Mouse (Mus musculus) left cerebral cortex, adult 2 months (tissue): ENCODE data around the gene Slc2a2. TPM values are rescaled to one million over a fixed set of nuclear protein-coding genes. Genes with fewer than 3 reads are reported as not detected.

Experiments used
- DNase-seq, 2 experiments: peaks; one replicate each; pipeline ENCODE4 v3.0.0; 2021 to 2022; ENCODE audit warnings: low spot score in 2 of 2, mixed read lengths in 1 of 2; ENCODE audit errors: extremely low spot score in 1 of 2
- H3K27ac ChIP-seq: fragments of 200-600 bp; 2 replicates; pipeline ENCODE4 v1.8.1; 2022
- H3K4me3 ChIP-seq: fragments of 200-600 bp; 2 replicates; pipeline ENCODE4 v1.8.1; 2022
- CTCF ChIP-seq: fragments of 200-600 bp; IDR thresholded peaks from 2 replicates; pipeline ENCODE4 v1.8.1; 2022; ENCODE audit warnings: antibody characterized with exemption, mild to moderate bottlenecking, moderate library complexity
- intact Hi-C: fragments of 180-260 bp; cut with DNase I; formaldehyde crosslinking; loops from one replicate; pipeline ENCODE4 v1.15.1; 2025
- total RNA-seq, 2 experiments: library from RNA; stranded (reverse); gene quantifications; 2 replicates each; pipeline ENCODE4 v1.2.3; 2021

Slc2a2 gene
- total RNA-seq, 2 experiments from 2014 or later, result not detected

- Histone ChIP-seq H3K4me3 (no peak overlapping the region), H3K27ac (no peak overlapping the region)
- TF ChIP-seq CTCF, result no peak
- intact Hi-C loops, result no loop called here
- DNase-seq, result no peak
Measured at GRCm38 (mm10) chr3:28705522-28706137, 7.9 kb downstream of the Slc2a2 start.

GRCm38 (mm10) chr3:28706736-28707135 lies 9.0 kb downstream of the Slc2a2 start:
- intact Hi-C loops, result no loop called here
- no peak for DNase-seq
- no peak for TF ChIP-seq CTCF
- Histone ChIP-seq H3K27ac (no peak overlapping the region), H3K4me3 (no peak overlapping the region)

- TF ChIP-seq CTCF, result peak; percentile 55
Measured at GRCm38 (mm10) chr3:28709740-28710139, 12.0 kb downstream of the Slc2a2 start.

GRCm38 (mm10) chr3:28713913-28714698 lies 16.4 kb downstream of the Slc2a2 start:
- Histone ChIP-seq H3K27ac (no peak overlapping the region), H3K4me3 (no peak overlapping the region)
- no peak for TF ChIP-seq CTCF
- intact Hi-C loops, result no loop called here
- no peak for DNase-seq

More at GRCm38 (mm10) chr3:28709740-28710139, 12.0 kb downstream of the Slc2a2 start:
- H3K27ac ChIP-seq, result no peak overlapping the region
- intact Hi-C loops, result no loop called here
- H3K4me3 ChIP-seq, result no peak overlapping the region
- DNase-seq, result no peak

- intact Hi-C loops, result no loop called here
- TF ChIP-seq CTCF, result no peak
- DNase-seq, result no peak
- no peak overlapping the region for H3K27ac ChIP-seq
- H3K4me3 ChIP-seq, result no peak overlapping the region
Measured at GRCm38 (mm10) chr3:28718521-28718920, 20.8 kb downstream of the Slc2a2 start.

GRCm38 (mm10) chr3:28721218-28721617 lies 23.5 kb downstream of the Slc2a2 start:
- no peak for DNase-seq
- TF ChIP-seq CTCF, result no peak
- no peak overlapping the region for H3K27ac ChIP-seq
- H3K4me3 ChIP-seq, result no peak overlapping the region
- intact Hi-C loops, result no loop called here

- DNase-seq, result no peak
- intact Hi-C loops, result no loop called here
- TF ChIP-seq CTCF, result no peak
- Histone ChIP-seq H3K4me3 (no peak overlapping the region), H3K27ac (no peak overlapping the region)
Measured at GRCm38 (mm10) chr3:28721838-28722237, 24.1 kb downstream of the Slc2a2 start.

- H3K4me3 ChIP-seq, result no peak overlapping the region
- H3K27ac ChIP-seq, result no peak overlapping the region
- no peak for TF ChIP-seq CTCF
- no peak for DNase-seq
- intact Hi-C loops, result no loop called here
Measured at GRCm38 (mm10) chr3:28722531-28722930, 24.8 kb downstream of the Slc2a2 start.

GRCm38 (mm10) chr3:28723534-28723933 lies 25.8 kb downstream of the Slc2a2 start:
- no peak for DNase-seq
- Histone ChIP-seq H3K27ac (no peak overlapping the region), H3K4me3 (no peak overlapping the region)
- TF ChIP-seq CTCF, result peak; percentile 7; the same call in 1 of the 2 replicates
- intact Hi-C loops, result no loop called here

GRCm38 (mm10) chr3:28725203-28725602 lies 27.5 kb downstream of the Slc2a2 start:
- DNase-seq, result no peak
- intact Hi-C loops, result no loop called here

GRCm38 (mm10) chr3:28726356-28726755 lies 28.7 kb downstream of the Slc2a2 start:
- TF ChIP-seq CTCF, result no peak
- intact Hi-C loops, result no loop called here
- Histone ChIP-seq H3K27ac (no peak overlapping the region), H3K4me3 (no peak overlapping the region)
- no peak for DNase-seq

More at GRCm38 (mm10) chr3:28725203-28725602, 27.5 kb downstream of the Slc2a2 start:
- no peak overlapping the region for H3K4me3 ChIP-seq
- TF ChIP-seq CTCF, result no peak
- no peak overlapping the region for H3K27ac ChIP-seq

GRCm38 (mm10) chr3:28734712-28735111 lies 37.0 kb downstream of the Slc2a2 start:
- no peak for DNase-seq
- no peak overlapping the region for H3K27ac ChIP-seq
- H3K4me3 ChIP-seq, result no peak overlapping the region
- TF ChIP-seq CTCF, result no peak
- intact Hi-C loops, result no loop called here
